Mouse (Mus musculus): ENCODE measurements around the gene Ston2. TPM values are rescaled to one million over a fixed set of nuclear protein-coding genes. Genes with fewer than 3 reads are reported as not detected.

Gene Ston2
- polyA plus RNA-seq, 1 experiment from 2014 or later: 8.1 TPM

DNA sequence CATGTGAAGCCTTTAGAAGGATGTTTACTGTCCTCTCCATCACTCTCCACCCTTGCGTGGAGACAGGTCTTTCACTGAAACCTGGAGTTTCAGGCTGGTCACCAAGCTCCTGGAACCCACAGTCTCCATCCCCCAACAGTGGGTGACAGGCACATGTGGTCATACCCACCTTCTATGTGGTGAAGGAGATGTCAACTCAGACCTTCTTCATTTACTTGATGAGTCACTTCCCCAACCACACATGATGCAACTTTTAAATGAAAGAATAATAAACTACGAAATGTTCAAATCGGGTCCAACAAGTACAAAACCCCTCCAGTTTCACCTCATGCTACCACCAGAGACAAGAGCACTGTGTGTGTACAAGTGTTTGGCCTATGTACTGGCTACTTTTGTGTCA lies 203.0 kb downstream of the Ston2 start:
- DNase-seq (ENCODE audit: low spot score) (no peak), ATAC-seq (replicated peaks; ENCODE audit: low FRiP score, low read depth) (no peak)
- 89% methylated on average over 3 of the region's 3 CpGs for WGBS
- no peaks in the 10 kb centered on the region for H3K27me3 ChIP-seq (ENCODE audit: insufficient read depth, low read length)
- H3K9me3 ChIP-seq (replicated peaks; ENCODE audit: low read length): no peaks in the 10 kb centered on the region
- H3K9ac ChIP-seq (ENCODE audit: low read depth, low read length): no peak overlapping the region
- no peak overlapping the region for H3K27ac ChIP-seq
- no peak overlapping the region for H3K4me2 ChIP-seq (ENCODE audit: low read length)
- 0 out of 2 replicates have a peak, but pooled peaks cover 2% of the 10 kb centered on the region for H3K36me3 ChIP-seq (ENCODE audit: insufficient read depth, low read length)
- H3K4me1 ChIP-seq (replicated peaks; ENCODE audit: insufficient read depth, low read length): peaks cover 8% of the 10 kb centered on the region
- no peak overlapping the region for H3K4me3 ChIP-seq (replicated peaks; ENCODE audit: low read depth, low read length)
- TF ChIP-seq CTCF (IDR thresholded peaks at IDR 0.05; ENCODE audit: low read depth): no peak

DNA sequence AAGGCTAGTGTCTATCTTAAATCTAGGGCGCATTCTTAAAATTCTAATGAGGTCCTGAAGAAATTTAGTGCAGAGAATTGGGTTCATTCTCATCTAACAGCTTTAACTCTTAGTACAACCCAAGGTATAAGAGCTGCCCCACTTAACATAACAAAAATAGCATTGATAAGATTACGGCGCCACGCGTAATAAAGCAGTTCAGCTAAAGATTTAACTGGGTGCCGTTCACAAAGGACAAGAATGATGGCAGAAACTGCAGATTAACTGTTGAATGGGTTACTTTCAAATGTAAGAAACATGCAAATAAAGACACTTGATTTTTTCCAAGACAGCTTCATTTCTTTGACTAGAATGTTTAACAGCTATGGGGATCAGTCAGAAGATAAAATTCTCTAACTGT lies 204.8 kb downstream of the Ston2 start:
- H3K9me3 ChIP-seq (replicated peaks; ENCODE audit: low read length): no peaks in the 10 kb centered on the region
- WGBS: 70% methylated on average over 6 of the region's 6 CpGs
- H3K27ac ChIP-seq: no peak overlapping the region
- H3K4me3 ChIP-seq (replicated peaks; ENCODE audit: low read depth, low read length): no peak overlapping the region
- TF ChIP-seq CTCF (IDR thresholded peaks at IDR 0.05; ENCODE audit: low read depth): no peak
- H3K36me3 ChIP-seq (ENCODE audit: insufficient read depth, low read length): 0 out of 2 replicates have a peak, but pooled peaks cover 2% of the 10 kb centered on the region
- H3K4me1 ChIP-seq (replicated peaks; ENCODE audit: insufficient read depth, low read length): peaks cover 8% of the 10 kb centered on the region
- no peak for DNase-seq (ENCODE audit: low spot score)
- no peak for ATAC-seq (replicated peaks; ENCODE audit: low FRiP score, low read depth)
- no peaks in the 10 kb centered on the region for H3K27me3 ChIP-seq (ENCODE audit: insufficient read depth, low read length)
- no peak overlapping the region for H3K4me2 ChIP-seq (ENCODE audit: low read length)
- no peak overlapping the region for H3K9ac ChIP-seq (ENCODE audit: low read depth, low read length)

Small RNAs within 50 kb of the gene (microRNA-seq; reads per million reads assigned to microRNA genes)
- not detected for gene Gm22015

Other genes with a start within 250 kb of the Ston2 start
- gene Gtf2a1, start 197.9 kb downstream of the Ston2 start, polyA plus RNA-seq (2015; fragmentation: Nextera tagmentation; extraction: Ambion mirVana): 29.5 and 34.2 TPM in 2 replicates
- 66.7 and 83.1 TPM in 2 replicates for gene Sel1l, start 60.8 kb upstream of the Ston2 start, polyA plus RNA-seq (2015; fragmentation: Nextera tagmentation; extraction: Ambion mirVana)